Mouse (Mus musculus) left cerebral cortex, postnatal 25 days (tissue): ENCODE data around the gene Pcbp3. TPM values are rescaled to one million over a fixed set of nuclear protein-coding genes. Genes with fewer than 3 reads are reported as not detected.
"Not testable (repeated sequence)": the region's sequence is repeated elsewhere in the genome, so short reads cannot be mapped to it uniquely, and the experiment has no call there.

Experiments
- DNase-seq, 2 experiments: peaks; one replicate each; pipeline ENCODE4 v3.0.0; 2022; ENCODE audit warnings: low spot score in 2 of 2, mixed read lengths in 1 of 2
- intact Hi-C: fragments of 180-260 bp; cut with DNase I; formaldehyde crosslinking; loops from one replicate; pipeline ENCODE4 v1.15.1; 2025
- total RNA-seq, 2 experiments: library from RNA; stranded (reverse); gene quantifications; 2 replicates each; pipeline ENCODE4 v1.2.3; 2021

The Pcbp3 gene
- 10 to 100 TPM; 67.2 to 72.4 TPM for total RNA-seq

- peak; percentile 97 to 99 for DNase-seq
- intact Hi-C loops: no loop called here
Measured at GRCm38 (mm10) chr10:76961790-76962489, at the start of gene Pcbp3. Gene Pcbp3 (minus strand): TSS chr10:76961887.

- no peak for DNase-seq
- intact Hi-C loops: no loop called here
Measured at GRCm38 (mm10) chr10:77008698-77009097, 47.0 kb upstream of the Pcbp3 start.

GRCm38 (mm10) chr10:77008109-77008561, 46.4 kb upstream of the Pcbp3 start:
- intact Hi-C loops: no loop called here
- DNase-seq: peak; percentile 33 to 45

DNA sequence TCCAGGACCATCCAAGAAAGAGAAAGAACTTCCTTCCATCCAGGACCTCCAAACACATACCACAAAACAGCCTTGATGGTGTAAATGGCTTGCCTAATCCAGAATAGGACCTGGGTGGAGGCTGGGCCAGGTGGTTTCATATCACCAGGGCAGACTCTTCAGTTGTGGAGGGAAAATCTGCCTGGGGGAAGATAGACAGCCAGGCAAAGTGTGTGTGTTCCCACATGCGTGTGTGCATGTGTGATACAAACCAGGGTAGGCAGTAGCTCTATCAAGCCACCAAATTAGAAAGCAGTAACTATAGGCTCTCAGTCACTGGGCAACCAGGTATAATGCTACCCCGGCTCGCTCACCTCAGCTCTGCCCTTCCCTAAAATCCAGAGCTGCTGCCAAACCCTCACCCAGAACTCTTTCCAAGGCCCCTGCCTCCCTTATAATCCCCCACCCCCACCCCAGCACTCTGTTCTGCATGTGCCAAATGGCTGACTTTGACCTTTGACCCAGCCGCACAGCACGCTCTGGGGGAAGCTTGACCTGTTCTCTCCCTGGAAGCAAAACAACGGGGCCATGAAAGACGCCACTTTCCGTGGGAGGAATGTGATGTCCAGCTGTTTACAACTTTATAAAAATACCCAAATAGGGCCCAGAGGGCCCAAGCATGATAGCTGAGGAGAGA, 45.9 kb upstream of the Pcbp3 start:
- DNase-seq: no peak
- intact Hi-C loops: no loop called here

DNA sequence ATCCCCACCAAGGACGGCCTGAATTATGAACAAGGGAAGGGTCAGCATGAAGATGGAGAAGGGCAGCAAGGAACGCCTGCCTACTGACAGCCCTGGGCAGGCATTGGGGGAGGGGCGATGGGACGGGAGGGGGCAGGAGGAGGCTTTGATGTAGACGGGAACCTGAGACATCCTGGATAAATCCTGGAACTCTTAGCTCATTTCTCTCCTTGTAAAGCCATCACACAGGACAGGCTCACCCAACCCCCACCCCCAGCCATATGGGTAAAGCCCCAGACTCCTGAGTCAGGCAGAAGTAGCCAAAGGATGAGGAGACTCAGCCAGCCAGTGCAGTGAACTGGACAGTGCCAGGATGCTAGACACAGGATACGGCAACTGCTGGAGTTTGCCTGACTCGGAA, 43.2 kb upstream of the Pcbp3 start:
- intact Hi-C loops: no loop called here
- DNase-seq: no peak

DNA sequence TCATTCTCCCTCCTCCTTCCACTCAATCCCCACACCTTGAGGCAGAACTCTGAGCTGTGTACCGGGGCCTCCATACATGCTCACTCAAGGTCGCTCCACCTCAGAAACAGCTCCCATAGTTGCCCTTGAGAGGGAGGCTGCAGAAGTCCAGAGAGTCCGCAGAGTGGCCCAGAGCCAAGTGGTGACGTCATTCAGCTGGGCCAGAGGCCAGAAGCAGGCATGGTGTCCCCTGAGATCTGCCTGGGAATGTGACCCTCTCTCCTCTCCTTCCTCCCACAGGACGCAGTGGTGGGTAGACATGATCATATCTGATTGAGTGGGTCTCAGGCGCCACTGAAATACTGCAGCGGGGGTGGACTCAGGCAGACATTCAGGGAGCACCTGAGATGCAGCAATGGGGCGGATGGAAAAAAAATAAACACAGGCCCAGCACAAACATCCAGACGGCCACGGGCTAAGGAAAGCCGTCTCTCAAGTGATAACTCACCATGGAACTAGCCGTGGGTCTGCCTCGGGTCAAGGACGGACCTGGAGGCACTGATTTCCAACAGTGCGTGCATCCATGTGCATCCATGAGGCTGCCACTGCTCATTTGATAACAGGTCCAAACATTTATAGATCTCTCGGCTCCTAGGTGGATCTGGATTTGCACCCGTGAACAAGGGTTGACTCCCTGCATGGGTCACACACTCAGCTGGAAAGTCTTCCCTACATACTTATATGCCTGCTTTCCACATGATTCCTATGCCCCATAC, 36.2 kb upstream of the Pcbp3 start:
- no peak for DNase-seq
- intact Hi-C loops: no loop called here

DNA sequence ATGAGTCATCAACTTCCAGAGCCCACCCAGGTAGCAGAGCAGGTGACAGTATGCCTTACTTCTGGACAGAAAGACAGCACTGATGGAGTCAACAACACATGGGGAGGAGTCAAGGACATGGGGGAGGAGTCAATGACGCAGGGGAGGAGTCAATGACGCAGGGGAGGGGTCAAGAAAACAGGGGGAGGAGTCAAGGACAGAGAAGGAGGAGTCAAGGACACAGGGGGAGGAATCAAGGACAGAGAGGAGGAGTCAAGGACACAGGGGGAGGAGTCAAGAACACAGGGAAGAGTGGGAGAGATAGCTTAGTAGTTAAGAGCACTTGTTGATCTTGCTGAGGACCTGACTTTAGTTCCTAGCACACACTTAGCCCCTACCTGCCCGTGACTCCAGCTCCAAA, 30.8 kb upstream of the Pcbp3 start:
- no peak for DNase-seq

DNA sequence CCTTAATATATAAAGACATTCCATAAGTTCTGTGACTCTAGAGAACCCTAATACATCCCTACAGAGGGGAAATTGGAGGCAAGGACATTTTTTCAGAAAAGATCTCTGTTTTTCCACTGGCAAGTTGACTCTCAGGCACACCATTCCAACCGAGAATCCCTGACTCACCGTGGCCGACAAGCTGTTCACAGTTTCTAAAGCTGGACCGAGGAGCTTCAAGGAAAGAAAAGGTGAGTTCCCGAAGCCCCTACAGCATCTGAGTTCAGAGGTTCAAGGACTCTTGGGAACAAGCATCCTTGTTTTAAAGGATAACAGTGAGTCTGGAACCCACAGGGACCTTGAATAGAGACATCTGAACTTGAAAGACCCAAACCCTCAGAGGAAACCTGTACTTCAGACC, 26.9 kb upstream of the Pcbp3 start:
- intact Hi-C loops: no loop called here
- DNase-seq: no peak

More for the DNA sequence above, 30.8 kb upstream of the Pcbp3 start:
- intact Hi-C loops: no loop called here

DNA sequence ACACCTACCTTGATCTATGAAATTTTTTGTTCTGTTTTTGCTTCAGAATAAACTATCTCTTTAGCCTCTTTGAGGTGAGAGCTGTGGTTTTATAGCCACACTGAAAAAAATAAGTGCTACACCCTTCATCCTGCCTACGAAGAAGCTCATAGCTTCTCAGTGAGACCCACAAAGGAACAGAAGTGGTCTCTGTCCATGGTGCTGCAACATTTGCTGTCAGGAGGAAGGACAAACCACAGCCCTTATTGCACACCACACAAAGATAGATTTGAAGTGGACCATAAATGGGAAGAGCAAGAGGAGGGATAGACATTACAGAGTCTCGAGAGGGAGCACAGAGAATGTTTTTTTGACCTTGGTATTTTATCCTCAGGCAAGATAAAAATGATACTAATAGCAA, 16.4 kb upstream of the Pcbp3 start:
- no peak for DNase-seq
- intact Hi-C loops: no loop called here

- DNase-seq: no peak
- intact Hi-C loops: no loop called here
Measured at GRCm38 (mm10) chr10:76976699-76977098, 15.0 kb upstream of the Pcbp3 start.

- intact Hi-C loops: no loop called here
- no peak for DNase-seq
Measured at GRCm38 (mm10) chr10:76973797-76974436, 12.2 kb upstream of the Pcbp3 start.

GRCm38 (mm10) chr10:76972318-76972717, 10.6 kb upstream of the Pcbp3 start:
- DNase-seq, intact Hi-C loops: not testable (repeated sequence)

DNA sequence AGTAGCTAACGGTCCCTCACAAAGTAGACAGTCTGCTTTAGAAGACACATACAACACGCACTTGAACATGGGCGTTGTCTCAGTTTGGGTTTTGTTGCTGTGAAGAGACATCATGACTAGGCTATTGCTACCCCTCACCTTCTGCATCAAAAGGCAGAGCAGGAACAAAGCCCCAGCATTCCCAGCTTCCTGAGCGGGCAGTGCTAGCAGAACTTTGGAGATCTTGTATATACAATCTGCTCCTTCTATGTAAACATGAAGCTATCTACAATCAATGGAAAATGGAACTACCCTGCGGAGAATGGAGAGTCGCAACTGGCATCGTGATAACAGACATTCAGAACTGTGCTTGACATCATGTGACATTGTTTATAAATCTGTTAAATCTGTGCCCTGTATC, 9.3 kb upstream of the Pcbp3 start:
- intact Hi-C loops: no loop called here
- no peak for DNase-seq

DNA sequence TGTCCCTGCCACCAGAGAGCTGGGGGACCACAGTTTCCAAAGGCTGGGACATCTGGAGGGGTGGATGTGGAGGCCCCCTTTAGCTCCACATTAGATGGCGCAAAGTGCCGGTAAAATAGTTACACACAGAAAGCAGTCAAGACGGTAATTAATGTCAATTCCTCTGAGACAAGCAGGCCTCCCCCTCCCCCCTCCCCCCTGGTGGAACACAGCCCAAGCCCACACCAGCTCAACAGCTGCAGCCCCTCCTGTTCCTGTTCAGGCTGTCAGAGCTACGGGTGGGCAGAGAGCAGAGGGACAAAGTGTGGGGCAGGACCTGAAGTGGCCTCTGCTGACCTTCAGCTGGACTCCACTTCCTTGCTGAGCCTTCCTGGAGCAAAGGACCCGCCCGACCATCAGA, 2.7 kb upstream of the Pcbp3 start:
- no peak for DNase-seq
- intact Hi-C loops: no loop called here

GRCm38 (mm10) chr10:76963997-76964396, 2.3 kb upstream of the Pcbp3 start:
- no peak for DNase-seq
- intact Hi-C loops: no loop called here

DNA sequence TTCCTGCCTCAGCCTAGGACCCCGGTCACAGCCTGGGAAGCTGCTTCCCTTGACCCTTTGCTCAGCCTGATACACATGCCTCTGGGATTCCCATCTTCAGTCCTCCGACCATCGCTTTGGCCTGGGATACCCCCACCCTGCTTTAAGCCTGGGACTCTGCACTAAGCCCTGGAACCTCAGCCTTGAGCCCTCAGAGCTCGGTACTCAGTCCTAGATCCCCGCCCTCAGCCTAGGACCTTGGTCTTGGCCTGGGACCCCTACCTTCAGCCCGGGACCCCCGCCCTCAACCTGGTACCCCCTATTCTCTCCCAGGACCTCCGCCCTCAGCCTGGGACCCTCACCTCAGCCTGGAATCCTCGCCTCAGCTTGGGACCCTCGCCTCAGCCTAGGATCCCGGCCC, 531 bp downstream of the Pcbp3 start:
- intact Hi-C loops: no loop called here
- DNase-seq: no peak

DNA sequence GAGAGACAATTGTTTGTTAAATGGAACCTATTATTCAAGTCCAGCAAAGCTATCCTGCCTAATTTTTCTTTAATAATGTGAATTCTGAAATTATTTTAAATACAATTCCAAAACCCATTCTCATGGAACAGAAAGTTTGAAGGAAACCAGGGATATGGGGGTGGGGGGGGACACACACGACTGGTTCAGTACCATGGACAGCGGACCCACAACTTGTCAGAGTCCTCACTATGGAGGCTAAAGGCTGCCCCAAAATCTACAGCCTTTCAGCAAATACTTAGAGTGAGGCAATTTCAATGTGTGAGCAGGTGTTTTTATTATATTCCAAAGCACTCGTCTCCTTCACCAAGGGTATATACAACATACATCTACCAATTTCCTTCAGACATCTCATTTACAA, 3.5 kb downstream of the Pcbp3 start:
- no peak for DNase-seq
- intact Hi-C loops: no loop called here

GRCm38 (mm10) chr10:76956200-76956599, 5.5 kb downstream of the Pcbp3 start:
- intact Hi-C loops: no loop called here

DNA sequence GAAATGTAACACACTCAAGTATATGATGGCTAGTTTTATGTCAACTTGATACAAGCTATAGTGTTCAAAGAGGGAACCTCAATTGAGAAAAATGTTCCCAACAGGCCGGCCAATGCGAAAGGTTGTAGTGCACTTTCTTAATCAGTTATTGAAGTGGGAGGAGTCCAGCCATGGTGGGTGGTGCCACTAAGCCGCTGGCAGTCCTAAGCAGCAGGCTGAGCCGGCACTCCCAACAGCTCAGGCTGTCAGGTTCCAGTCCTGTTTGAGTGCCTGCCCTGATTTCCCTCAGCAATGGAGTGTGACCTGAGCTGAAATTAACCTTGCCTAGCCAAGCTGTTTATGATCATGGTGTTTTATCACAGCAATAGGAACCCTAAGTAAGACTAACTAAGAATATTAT, 20.6 kb downstream of the Pcbp3 start:
- DNase-seq: no peak

More at GRCm38 (mm10) chr10:76956200-76956599, 5.5 kb downstream of the Pcbp3 start:
- no peak for DNase-seq

DNA sequence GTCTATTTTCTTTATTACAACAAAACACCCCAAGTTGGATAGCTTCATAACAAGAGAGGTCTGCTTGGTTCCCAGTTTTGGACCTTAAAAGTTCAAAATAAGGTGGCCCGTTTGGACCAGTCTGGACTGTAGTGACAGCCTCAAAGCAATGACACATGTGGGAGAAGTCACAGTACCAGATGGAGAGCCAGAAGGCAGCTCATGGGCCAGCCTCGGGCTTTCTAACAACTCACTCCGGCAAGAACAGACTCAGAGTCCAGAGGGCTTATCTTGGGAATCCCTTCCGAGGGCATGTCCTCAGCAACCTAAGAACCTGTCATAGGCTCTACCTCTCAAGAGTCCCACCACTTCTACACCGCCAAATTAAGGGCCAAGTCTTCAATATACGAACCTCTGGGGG, 24.9 kb downstream of the Pcbp3 start:
- no peak for DNase-seq
- intact Hi-C loops: no loop called here

More for the DNA sequence above, 20.6 kb downstream of the Pcbp3 start:
- intact Hi-C loops: no loop called here
